Mouse (Mus musculus): ENCODE results near the gene Mest. TPM values are rescaled to one million over a fixed set of nuclear protein-coding genes. Genes with fewer than 3 reads are reported as not detected.

Gene Mest
- polyA plus RNA-seq, 1 experiment from 2014 or later, result 190 TPM

DNA sequence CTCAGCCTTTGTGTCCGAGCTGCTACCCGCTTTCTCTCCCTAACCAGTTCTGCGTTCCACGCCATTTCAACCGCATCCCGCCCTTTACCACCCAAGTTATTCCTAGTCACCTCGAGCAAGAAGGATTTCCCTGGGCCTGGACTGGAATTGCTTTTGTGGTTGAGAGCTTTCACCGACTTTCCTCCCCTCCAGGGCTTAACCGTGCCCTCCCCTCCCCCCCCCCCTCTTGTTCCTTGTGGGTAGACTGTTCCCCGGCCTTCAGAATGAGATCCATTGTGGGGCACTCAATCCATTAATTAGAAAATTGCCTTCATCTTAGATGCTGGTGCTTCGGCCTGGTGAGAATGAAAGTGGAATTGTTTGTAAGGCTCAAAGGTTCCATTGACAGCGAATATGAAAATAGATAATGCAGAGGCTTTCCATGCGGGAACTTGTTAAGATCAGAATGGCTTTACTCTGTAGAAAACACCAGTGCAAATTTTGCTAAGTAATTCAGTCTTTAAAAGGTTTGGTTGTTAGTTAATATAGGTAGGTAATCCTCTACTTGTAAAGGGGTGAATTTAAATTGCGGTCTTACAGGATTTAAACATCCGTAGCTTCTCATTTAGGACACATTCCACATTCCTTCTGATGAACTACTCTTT, 12.5 kb downstream of the Mest start:
- Histone ChIP-seq H3K4me1 (ENCODE audit: control insufficient read depth, low read depth, low read length) (no peaks in the 10 kb centered on the region), H3K4me3 (ENCODE audit: low read depth, low read length) (no peak overlapping the region), H3K27ac (ENCODE audit: low read length) (no peak overlapping the region), H3K36me3 (ENCODE audit: control insufficient read depth, insufficient read depth) (no peaks in the 10 kb centered on the region), H3K4me2 (ENCODE audit: low read depth, low read length) (0 out of 2 replicates have a peak overlapping the region, but pooled peaks have one; percentile 17), H3K9me3 (replicated peaks; ENCODE audit: control insufficient read depth, low read length) (peaks cover 13% of the 10 kb centered on the region), H3K9ac (ENCODE audit: low read depth, low read length) (no peak overlapping the region), H3K27me3 (ENCODE audit: control insufficient read depth, insufficient read depth, low read depth, low read length) (peaks cover 60% of the 10 kb centered on the region)
- 46% methylated on average over 15 of the region's 15 CpGs for WGBS (ENCODE audit: insufficient replicate concordance)
- ATAC-seq (ENCODE audit: low read depth), result no peak

DNA sequence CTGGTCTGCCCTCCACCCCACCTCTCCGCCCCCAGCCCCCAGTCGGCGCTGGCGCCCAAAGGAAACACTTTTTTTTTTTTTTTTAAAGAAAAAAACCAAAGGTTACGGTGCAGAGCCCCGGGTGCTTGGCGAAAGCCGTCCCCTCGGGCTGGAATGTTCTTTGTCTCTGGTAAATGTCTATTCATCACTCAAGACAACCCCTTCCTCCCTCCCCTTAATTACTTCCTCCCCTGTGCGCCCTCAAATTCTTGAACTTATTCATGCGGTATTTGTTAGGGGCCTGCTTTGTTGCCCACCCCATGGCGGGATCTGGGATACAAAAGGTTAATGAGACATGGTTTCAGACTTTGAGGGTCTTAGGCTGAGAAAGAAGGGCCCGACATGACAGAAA, 13.0 kb downstream of the Mest start:
- no peak overlapping the region for H3K4me2 ChIP-seq (ENCODE audit: low read depth, low read length)
- ATAC-seq (ENCODE audit: low read depth), result 0 out of 2 replicates have a peak, but pooled peaks have one; percentile 13
- 37% methylated on average over 13 of the region's 13 CpGs for WGBS (ENCODE audit: insufficient replicate concordance)
- H3K27me3 ChIP-seq (ENCODE audit: control insufficient read depth, insufficient read depth, low read depth, low read length), result peaks cover 60% of the 10 kb centered on the region
- H3K36me3 ChIP-seq (ENCODE audit: control insufficient read depth, insufficient read depth), result no peaks in the 10 kb centered on the region
- H3K27ac ChIP-seq (ENCODE audit: low read length), result no peak overlapping the region
- no peak overlapping the region for H3K4me3 ChIP-seq (ENCODE audit: low read depth, low read length)
- H3K4me1 ChIP-seq (ENCODE audit: control insufficient read depth, low read depth, low read length), result no peaks in the 10 kb centered on the region
- H3K9me3 ChIP-seq (replicated peaks; ENCODE audit: control insufficient read depth, low read length), result peaks cover 13% of the 10 kb centered on the region
- no peak overlapping the region for H3K9ac ChIP-seq (ENCODE audit: low read depth, low read length)

DNA sequence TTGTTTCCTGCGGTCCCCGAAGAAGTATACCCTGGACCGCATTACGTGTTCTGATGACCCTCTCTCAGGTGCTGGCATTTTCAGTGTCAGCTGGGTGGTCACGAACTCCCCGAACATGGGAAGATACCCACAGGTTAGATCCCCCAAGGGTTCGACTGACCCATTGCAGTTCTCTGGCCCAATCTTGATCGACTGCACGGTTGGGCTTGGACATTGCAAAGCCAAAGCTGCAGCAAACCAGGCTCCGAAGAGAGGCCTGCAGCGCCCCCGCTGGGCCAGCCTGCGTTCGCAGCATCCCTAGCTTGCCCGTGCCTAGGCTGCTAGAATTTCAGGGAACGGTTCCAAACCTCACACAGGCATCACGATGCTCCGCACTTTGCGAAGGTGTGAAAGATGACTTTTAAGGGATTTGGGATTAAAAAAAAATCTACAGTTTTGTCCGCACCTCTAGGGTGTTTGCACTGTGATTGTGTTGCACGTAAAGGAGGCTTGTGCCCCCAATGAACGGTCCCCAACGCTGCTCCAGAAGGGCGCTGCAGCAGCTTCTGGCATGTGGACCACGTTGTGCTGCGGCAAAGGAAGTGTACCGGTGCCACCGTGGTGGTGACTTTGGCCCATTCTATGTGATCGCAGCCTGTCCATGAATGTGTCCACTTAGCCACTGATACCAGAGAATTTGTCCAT, 13.7 kb downstream of the Mest start:
- no peak overlapping the region for H3K27ac ChIP-seq (ENCODE audit: low read length)
- H3K4me1 ChIP-seq (ENCODE audit: control insufficient read depth, low read depth, low read length), result no peaks in the 10 kb centered on the region
- H3K4me2 ChIP-seq (ENCODE audit: low read depth, low read length), result peak overlapping the region; percentile 48; the same call in 1 of the 2 replicates
- peak; percentile 35; the same call in 1 of the 2 replicates for ATAC-seq (ENCODE audit: low read depth)
- H3K36me3 ChIP-seq (ENCODE audit: control insufficient read depth, insufficient read depth), result no peaks in the 10 kb centered on the region
- H3K9ac ChIP-seq (ENCODE audit: low read depth, low read length), result no peak overlapping the region
- H3K9me3 ChIP-seq (replicated peaks; ENCODE audit: control insufficient read depth, low read length), result peaks cover 13% of the 10 kb centered on the region
- H3K27me3 ChIP-seq (ENCODE audit: control insufficient read depth, insufficient read depth, low read depth, low read length), result peaks cover 60% of the 10 kb centered on the region
- WGBS (ENCODE audit: insufficient replicate concordance), result 49% methylated on average over 29 of the region's 29 CpGs
- peak overlapping the region; percentile 43; the same call in 1 of the 2 replicates for H3K4me3 ChIP-seq (ENCODE audit: low read depth, low read length)

DNA sequence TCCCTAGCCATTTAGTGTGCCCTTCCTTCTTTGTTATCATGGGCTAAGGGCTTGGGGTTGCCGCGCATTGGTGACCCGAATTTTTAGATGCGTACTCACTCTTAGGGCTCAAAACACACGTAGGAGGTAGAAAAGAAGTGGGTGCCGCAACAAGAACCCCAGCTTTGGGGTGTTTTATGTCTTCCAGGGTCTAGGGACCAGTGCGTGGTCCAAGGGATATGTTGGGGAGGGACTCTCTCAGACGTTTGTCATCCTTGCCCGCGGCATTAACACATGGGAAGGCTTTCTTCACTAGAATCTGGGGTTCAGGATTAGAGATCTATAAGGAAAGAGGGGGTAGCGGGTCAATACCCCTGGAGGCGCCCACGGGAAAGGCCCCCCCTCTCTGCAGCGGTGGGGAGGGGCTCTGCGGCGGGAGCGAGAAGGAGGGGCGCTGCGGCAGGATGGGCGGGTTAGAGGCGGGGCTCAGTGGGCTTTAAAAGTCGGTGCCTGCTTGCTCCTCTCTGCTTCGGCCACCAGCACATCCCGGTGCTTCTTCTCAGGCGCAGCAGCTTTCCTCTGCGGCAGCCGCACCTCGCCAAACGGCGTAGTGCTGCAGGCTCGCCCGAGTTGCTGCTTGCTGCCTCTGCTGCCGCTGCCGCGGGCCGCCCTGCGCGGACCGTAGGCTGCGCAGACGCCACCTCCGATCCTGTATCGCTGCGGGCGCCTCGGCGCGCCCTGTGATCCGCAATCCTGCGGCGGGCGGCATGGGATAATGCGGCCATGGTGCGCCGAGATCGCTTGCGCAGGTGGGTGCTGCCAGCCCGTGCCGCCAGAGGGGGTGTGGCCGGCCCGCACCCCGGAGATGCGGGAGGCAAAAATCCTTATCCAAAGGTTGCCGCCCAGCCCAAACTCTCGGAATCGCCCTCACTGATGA, 14.5 kb downstream of the Mest start:
- peaks cover 55% of the 10 kb centered on the region for H3K27me3 ChIP-seq (ENCODE audit: control insufficient read depth, insufficient read depth, low read depth, low read length)
- H3K9ac ChIP-seq (ENCODE audit: low read depth, low read length), result no peak overlapping the region
- peaks cover 13% of the 10 kb centered on the region for H3K9me3 ChIP-seq (replicated peaks; ENCODE audit: control insufficient read depth, low read length)
- 0 out of 2 replicates have a peak, but pooled peaks have one; percentile 19 for ATAC-seq (ENCODE audit: low read depth)
- WGBS (ENCODE audit: insufficient replicate concordance), result 45% methylated on average over 63 of the region's 66 CpGs
- peak overlapping the region; percentile 48 for H3K4me2 ChIP-seq (ENCODE audit: low read depth, low read length)
- no peaks in the 10 kb centered on the region for H3K36me3 ChIP-seq (ENCODE audit: control insufficient read depth, insufficient read depth)
- no peak overlapping the region for H3K27ac ChIP-seq (ENCODE audit: low read length)
- H3K4me1 ChIP-seq (ENCODE audit: control insufficient read depth, low read depth, low read length), result no peaks in the 10 kb centered on the region
- H3K4me3 ChIP-seq (ENCODE audit: low read depth, low read length), result peak overlapping the region; percentile 43

DNA sequence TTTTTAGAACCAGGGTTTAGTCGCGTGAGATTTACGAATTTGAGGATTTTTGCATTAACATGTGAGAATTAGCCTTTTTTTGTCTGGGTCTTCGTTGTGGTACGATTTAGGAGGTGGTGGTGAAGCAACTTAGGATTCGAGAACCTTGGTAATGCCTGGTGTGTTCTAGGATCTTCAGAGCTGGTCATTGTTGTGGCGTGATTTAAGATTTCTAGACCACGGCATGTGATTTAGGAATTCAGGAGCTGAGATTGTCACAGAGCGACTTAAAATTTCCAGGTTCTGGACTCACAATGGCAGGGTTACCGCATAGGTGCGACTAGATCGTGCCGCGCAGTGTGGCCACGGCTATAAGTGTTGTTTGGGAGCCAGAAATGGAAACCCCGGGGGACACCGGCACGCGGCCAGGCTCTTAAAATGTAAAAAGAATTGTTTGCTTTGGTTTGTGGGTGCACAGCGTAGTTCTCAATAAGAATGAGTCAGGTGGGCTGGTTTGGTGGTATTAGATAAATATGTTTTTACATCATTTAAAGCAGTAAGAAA, 15.2 kb downstream of the Mest start:
- Histone ChIP-seq H3K4me3 (ENCODE audit: low read depth, low read length) (peak overlapping the region; percentile 43), H3K27ac (ENCODE audit: low read length) (no peak overlapping the region), H3K4me2 (ENCODE audit: low read depth, low read length) (peak overlapping the region; percentile 48; the same call in 1 of the 2 replicates), H3K4me1 (ENCODE audit: control insufficient read depth, low read depth, low read length) (no peaks in the 10 kb centered on the region), H3K9me3 (replicated peaks; ENCODE audit: control insufficient read depth, low read length) (peaks cover 13% of the 10 kb centered on the region), H3K27me3 (ENCODE audit: control insufficient read depth, insufficient read depth, low read depth, low read length) (peaks cover 48% of the 10 kb centered on the region), H3K36me3 (ENCODE audit: control insufficient read depth, insufficient read depth) (no peaks in the 10 kb centered on the region), H3K9ac (ENCODE audit: low read depth, low read length) (no peak overlapping the region)
- no peak for ATAC-seq (ENCODE audit: low read depth)
- 40% methylated on average over 20 of the region's 20 CpGs for WGBS (ENCODE audit: insufficient replicate concordance)

DNA sequence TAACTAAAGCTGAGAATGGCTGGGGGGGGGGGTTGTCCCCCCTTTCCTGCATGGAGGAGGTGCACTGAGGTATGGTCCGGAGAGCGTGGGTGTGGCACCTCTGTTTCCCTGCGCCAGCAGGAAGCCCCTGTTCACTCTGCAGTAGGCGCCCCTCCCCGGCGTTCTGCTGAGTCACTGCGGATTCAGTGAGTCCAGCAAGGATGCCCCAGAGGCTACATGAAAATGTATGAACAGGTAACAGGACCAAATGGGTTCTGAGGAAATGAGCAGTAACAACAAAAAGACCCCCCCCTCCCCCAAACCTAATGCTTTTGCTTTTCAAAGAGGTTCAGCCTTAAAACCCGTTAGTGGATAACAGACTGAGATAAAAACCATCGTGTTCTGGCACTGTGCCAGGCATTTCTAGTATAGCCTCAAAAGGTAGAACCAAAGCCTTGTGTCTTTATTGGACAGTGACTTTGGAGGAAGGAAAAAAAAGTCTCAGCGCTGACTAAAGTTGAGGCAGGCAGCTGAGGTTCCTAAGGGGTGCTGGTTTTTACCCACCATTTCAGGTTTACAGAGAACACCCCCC, 15.9 kb downstream of the Mest start:
- no peak overlapping the region for H3K9ac ChIP-seq (ENCODE audit: low read depth, low read length)
- no peaks in the 10 kb centered on the region for H3K36me3 ChIP-seq (ENCODE audit: control insufficient read depth, insufficient read depth)
- H3K9me3 ChIP-seq (replicated peaks; ENCODE audit: control insufficient read depth, low read length), result peaks cover 13% of the 10 kb centered on the region
- H3K27me3 ChIP-seq (ENCODE audit: control insufficient read depth, insufficient read depth, low read depth, low read length), result peaks cover 44% of the 10 kb centered on the region
- ATAC-seq (ENCODE audit: low read depth), result no peak
- H3K4me3 ChIP-seq (ENCODE audit: low read depth, low read length), result peak overlapping the region; percentile 10
- no peaks in the 10 kb centered on the region for H3K4me1 ChIP-seq (ENCODE audit: control insufficient read depth, low read depth, low read length)
- H3K4me2 ChIP-seq (ENCODE audit: low read depth, low read length), result no peak overlapping the region
- 42% methylated on average over 10 of the region's 10 CpGs for whole genome bisulfite sequencing (ENCODE audit: insufficient replicate concordance)
- no peak overlapping the region for H3K27ac ChIP-seq (ENCODE audit: low read length)

DNA sequence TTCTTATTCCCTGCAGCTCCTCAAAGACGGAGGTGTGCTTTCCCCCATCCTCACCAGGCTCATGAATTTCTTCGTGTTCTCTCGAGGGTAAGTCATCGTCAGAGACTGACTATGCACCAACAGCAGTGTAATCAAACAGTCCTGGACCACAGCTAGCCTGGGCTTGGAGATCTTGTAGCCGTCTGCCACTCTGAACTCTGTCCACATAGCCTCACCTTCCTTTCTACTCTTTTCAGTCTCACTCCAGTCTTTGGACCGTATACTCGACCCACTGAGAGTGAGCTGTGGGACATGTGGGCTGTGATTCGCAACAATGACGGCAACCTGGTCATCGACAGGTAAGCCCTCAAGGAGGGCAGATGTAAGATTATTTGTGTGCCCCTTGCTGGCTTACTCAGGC, 21.5 kb downstream of the Mest start:
- ATAC-seq (ENCODE audit: low read depth), result no peak
- Histone ChIP-seq H3K4me1 (ENCODE audit: control insufficient read depth, low read depth, low read length) (no peaks in the 10 kb centered on the region), H3K4me3 (ENCODE audit: low read depth, low read length) (no peak overlapping the region), H3K4me2 (ENCODE audit: low read depth, low read length) (no peak overlapping the region), H3K27me3 (ENCODE audit: control insufficient read depth, insufficient read depth, low read depth, low read length) (peaks cover under 1% of the 10 kb centered on the region; the same call in 1 of the 2 replicates), H3K9ac (ENCODE audit: low read depth, low read length) (no peak overlapping the region), H3K27ac (ENCODE audit: low read length) (no peak overlapping the region), H3K9me3 (replicated peaks; ENCODE audit: control insufficient read depth, low read length) (no peaks in the 10 kb centered on the region), H3K36me3 (ENCODE audit: control insufficient read depth, insufficient read depth) (peaks cover 2% of the 10 kb centered on the region; the same call in 1 of the 2 replicates)
- 77% methylated on average over 10 of the region's 10 CpGs for WGBS (ENCODE audit: insufficient replicate concordance)

DNA sequence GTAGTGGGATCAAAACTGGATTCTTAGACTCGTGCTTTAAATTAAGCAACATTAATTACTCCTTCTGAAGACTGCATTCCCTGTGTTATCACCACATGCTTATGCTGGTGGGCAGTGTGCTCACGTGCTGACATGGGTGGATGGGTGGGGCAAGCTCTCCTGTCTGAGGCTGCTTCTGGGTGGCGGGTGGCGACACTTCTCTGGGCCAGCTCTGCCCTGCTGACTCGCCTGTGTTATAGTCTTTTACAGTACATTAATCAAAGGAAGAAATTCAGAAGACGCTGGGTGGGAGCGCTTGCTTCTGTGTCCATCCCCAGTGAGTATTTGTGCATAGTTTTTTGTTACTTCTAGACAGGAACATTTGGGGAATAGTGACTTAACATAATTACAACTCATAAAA, 22.2 kb downstream of the Mest start:
- no peaks in the 10 kb centered on the region for H3K27me3 ChIP-seq (ENCODE audit: control insufficient read depth, insufficient read depth, low read depth, low read length)
- WGBS (ENCODE audit: insufficient replicate concordance), result 53% methylated on average over 7 of the region's 7 CpGs
- H3K4me3 ChIP-seq (ENCODE audit: low read depth, low read length), result no peak overlapping the region
- H3K27ac ChIP-seq (ENCODE audit: low read length), result no peak overlapping the region
- H3K9ac ChIP-seq (ENCODE audit: low read depth, low read length), result no peak overlapping the region
- no peaks in the 10 kb centered on the region for H3K4me1 ChIP-seq (ENCODE audit: control insufficient read depth, low read depth, low read length)
- H3K4me2 ChIP-seq (ENCODE audit: low read depth, low read length), result no peak overlapping the region
- ATAC-seq (ENCODE audit: low read depth), result no peak
- H3K9me3 ChIP-seq (replicated peaks; ENCODE audit: control insufficient read depth, low read length), result no peaks in the 10 kb centered on the region
- H3K36me3 ChIP-seq (ENCODE audit: control insufficient read depth, insufficient read depth), result peaks cover 2% of the 10 kb centered on the region; the same call in 1 of the 2 replicates
